ENCODE assay signal across 16 mouse cellular contexts in the genomic region with DNA sequence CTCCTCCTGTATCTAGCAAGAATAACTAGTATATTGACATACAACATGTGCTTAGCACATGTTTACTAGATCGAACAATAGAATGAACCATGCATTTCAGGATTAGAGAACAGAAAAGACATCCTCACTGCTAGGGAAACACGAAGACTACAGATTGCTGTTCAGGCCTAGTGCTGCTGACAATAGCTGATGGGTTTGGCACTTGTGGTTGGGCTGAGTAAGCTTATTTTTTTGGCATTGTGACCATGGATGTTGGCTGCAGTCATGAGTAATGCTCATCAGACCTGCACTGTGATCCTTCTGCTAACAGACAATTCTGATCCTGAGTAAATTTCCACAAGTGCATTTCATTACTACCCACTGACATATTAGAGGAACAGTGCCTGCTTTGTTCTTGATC.
DNase-seq lines count a peak whose midpoint lies in the region; ATAC-seq and TF ChIP-seq lines count a peak whose summit lies in the region.
"Had no signal": no experiment of that assay in that cellular context is flagged by ENCODE, and none has a peak within 500 bp of the region (broad histone marks: within the 10 kb centered on the region; RNA-seq: fewer than 3 reads in every experiment).

No protein-coding gene starts in this region.

- WGBS in midbrain, postnatal 0 days = 67% methylated on average over 2 of the region's 2 CpGs
- 64% methylated on average over 2 of the region's 2 CpGs for WGBS in midbrain, embryonic 11.5 days
- 70% methylated on average over 2 of the region's 2 CpGs for WGBS in heart, embryonic 12.5 days
- 75% methylated on average over 2 of the region's 2 CpGs for WGBS in heart, embryonic 10.5 days

- TF ChIP-seq CTCF in midbrain, postnatal 0 days (IDR thresholded peaks at IDR 0.05) = no peak

- no peaks in the 10 kb centered on the region for H3K4me1 ChIP-seq in midbrain, postnatal 0 days (ENCODE audit: insufficient read depth, low read length)
- H3K4me1 ChIP-seq in midbrain, embryonic 11.5 days (ENCODE audit: control insufficient read depth, insufficient read depth, low read length) = no peaks in the 10 kb centered on the region
- H3K4me1 ChIP-seq in heart, embryonic 12.5 days (replicated peaks) = no peaks in the 10 kb centered on the region
- no peaks in the 10 kb centered on the region for H3K4me1 ChIP-seq in heart, embryonic 10.5 days
- H3K4me1 ChIP-seq: kidney, embryonic 15.5 days; limb, embryonic 15.5 days; midbrain, embryonic 10.5 days had no signal

- no peak for ATAC-seq in midbrain, postnatal 0 days (ENCODE audit: low FRiP score)
- no peak for ATAC-seq in midbrain, embryonic 11.5 days (ENCODE audit: low FRiP score)
- no peak for ATAC-seq in heart, embryonic 12.5 days (ENCODE audit: insufficient number of reproducible peaks, low FRiP score)
- ATAC-seq in megakaryocyte, adult 5-6 weeks (ENCODE audit: poor library complexity, severe bottlenecking) = no peak
- ATAC-seq: activated CD4-positive, CD25-positive, alpha-beta regulatory T cell, adult 4 months had no signal

- no peak overlapping the region for H3K9ac ChIP-seq in midbrain, postnatal 0 days (replicated peaks; ENCODE audit: low read length, poor library complexity, severe bottlenecking)
- no peak overlapping the region for H3K9ac ChIP-seq in midbrain, embryonic 11.5 days (ENCODE audit: low read length)
- H3K9ac ChIP-seq in heart, embryonic 12.5 days = no peak overlapping the region
- H3K9ac ChIP-seq: kidney, embryonic 15.5 days; limb, embryonic 15.5 days; lung, embryonic 14.5 days had no signal

- no peaks in the 10 kb centered on the region for H3K9me3 ChIP-seq in midbrain, postnatal 0 days (ENCODE audit: low read length)
- no peaks in the 10 kb centered on the region for H3K9me3 ChIP-seq in midbrain, embryonic 11.5 days (ENCODE audit: control insufficient read depth, low read length)
- no peaks in the 10 kb centered on the region for H3K9me3 ChIP-seq in heart, embryonic 12.5 days (replicated peaks)
- H3K9me3 ChIP-seq in heart, embryonic 10.5 days = no peaks in the 10 kb centered on the region
- H3K9me3 ChIP-seq: kidney, embryonic 15.5 days; limb, embryonic 15.5 days; midbrain, embryonic 10.5 days had no signal

- no peak overlapping the region for H3K4me3 ChIP-seq in midbrain, postnatal 0 days (ENCODE audit: low read depth, low read length)
- no peak overlapping the region for H3K4me3 ChIP-seq in midbrain, embryonic 11.5 days (ENCODE audit: low read depth, low read length)
- no peak overlapping the region for H3K4me3 ChIP-seq in heart, embryonic 12.5 days
- H3K4me3 ChIP-seq in heart, embryonic 10.5 days = no peak overlapping the region
- H3K4me3 ChIP-seq: kidney, embryonic 15.5 days; left cerebral cortex, adult 2 months; limb, embryonic 15.5 days; midbrain, embryonic 10.5 days had no signal

- DNase-seq in adrenal gland, postnatal 10 days = peak; percentile 2
- DNase-seq in adrenal gland, adult 18-20 months (ENCODE audit: low spot score in 2 of 2) = no peak
- peak; percentile 67 for DNase-seq in midbrain, postnatal 0 days (ENCODE audit: low spot score)
- DNase-seq in midbrain, embryonic 11.5 days (ENCODE audit: low spot score, missing footprints) = no peak
- peak; percentile 15 for DNase-seq in fibroblast of lung, adult 2 months (ENCODE audit: low read depth)
- no peak for DNase-seq in heart, embryonic 10.5 days (ENCODE audit: low spot score)
- DNase-seq: gastrocnemius, postnatal 36 days; lung, embryonic 14.5 days; spleen, adult 18-20 months had no signal

- no peaks in the 10 kb centered on the region for H3K36me3 ChIP-seq in midbrain, postnatal 0 days (ENCODE audit: insufficient read depth, low read length)
- H3K36me3 ChIP-seq in midbrain, embryonic 11.5 days (ENCODE audit: control insufficient read depth, insufficient read depth, low read length) = no peaks in the 10 kb centered on the region
- H3K36me3 ChIP-seq in heart, embryonic 12.5 days = no peaks in the 10 kb centered on the region
- H3K36me3 ChIP-seq in heart, embryonic 10.5 days = no peaks in the 10 kb centered on the region
- H3K36me3 ChIP-seq: kidney, embryonic 15.5 days; limb, embryonic 15.5 days; midbrain, embryonic 10.5 days had no signal

- H3K4me2 ChIP-seq in midbrain, postnatal 0 days (ENCODE audit: low read depth, low read length, poor library complexity, severe bottlenecking) = no peak overlapping the region
- no peak overlapping the region for H3K4me2 ChIP-seq in midbrain, embryonic 11.5 days
- no peak overlapping the region for H3K4me2 ChIP-seq in heart, embryonic 12.5 days
- H3K4me2 ChIP-seq: kidney, embryonic 15.5 days; limb, embryonic 15.5 days; lung, embryonic 14.5 days had no signal

- H3K27me3 ChIP-seq in midbrain, postnatal 0 days (ENCODE audit: insufficient read depth, low read length) = no peaks in the 10 kb centered on the region
- H3K27me3 ChIP-seq in midbrain, embryonic 11.5 days (ENCODE audit: control insufficient read depth, insufficient read depth, low read length) = no peaks in the 10 kb centered on the region
- H3K27me3 ChIP-seq in heart, embryonic 12.5 days (replicated peaks) = no peaks in the 10 kb centered on the region
- no peaks in the 10 kb centered on the region for H3K27me3 ChIP-seq in heart, embryonic 10.5 days (ENCODE audit: insufficient read depth, poor library complexity, severe bottlenecking)
- H3K27me3 ChIP-seq: kidney, embryonic 15.5 days had no signal

- H3K27ac ChIP-seq in midbrain, postnatal 0 days (ENCODE audit: low read depth, low read length) = no peak overlapping the region
- H3K27ac ChIP-seq in midbrain, embryonic 11.5 days (ENCODE audit: low read depth, low read length) = no peak overlapping the region
- H3K27ac ChIP-seq in heart, embryonic 12.5 days (ENCODE audit: poor library complexity, severe bottlenecking) = no peak overlapping the region
- no peak overlapping the region for H3K27ac ChIP-seq in heart, embryonic 10.5 days
- H3K27ac ChIP-seq: kidney, embryonic 15.5 days; left cerebral cortex, adult 2 months; limb, embryonic 15.5 days; midbrain, embryonic 10.5 days had no signal

Comparison
In these comparisons a context has a peak if more than half of its experiments do, and no peak if none do; other contexts are left out.
1. DNase-seq: peak in adrenal gland, postnatal 10 days (single experiment), midbrain, postnatal 0 days (single experiment) and fibroblast of lung, adult 2 months (single experiment); none in adrenal gland, adult 18-20 months (0 of 2), midbrain, embryonic 11.5 days (single experiment) and heart, embryonic 10.5 days (single experiment).